Mouse (Mus musculus) forebrain, embryonic 14.5 days (tissue): Measurements from ENCODE around the gene Zswim4. TPM values are rescaled to one million over a fixed set of nuclear protein-coding genes. Genes with fewer than 3 reads are reported as not detected.

Source experiments
- ATAC-seq: fragments of 200-750 bp; cut with Nextera tagmentation; 2 replicates; pipeline ENCODE4 v1.8.0; 2017; ENCODE audit warnings: mild to moderate bottlenecking, moderate library complexity
- DNase-seq: peaks from one replicate; pipeline ENCODE4 v3.0.0-alpha.2; 2015; ENCODE audit warnings: low spot score
- H3K27ac ChIP-seq: fragments of 300-500 bp; sonication (generic); 2 replicates; pipeline ENCODE4 v1.5.1; 2014; ENCODE audit warnings: low read depth, mild to moderate bottlenecking, control low read depth, low read length, moderate library complexity
- H3K27me3 ChIP-seq: fragments of 300-500 bp; sonication (generic); replicated peaks from 2 replicates; pipeline ENCODE4 v1.6.1; 2014; ENCODE audit warnings: low read length, control low read depth, mixed read lengths; ENCODE audit not compliant: control insufficient read depth, insufficient read depth
- H3K36me3 ChIP-seq: fragments of 300-500 bp; sonication (generic); 2 replicates; pipeline ENCODE4 v1.6.1; 2014; ENCODE audit warnings: low read length, control low read depth; ENCODE audit not compliant: control insufficient read depth, insufficient read depth
- H3K4me1 ChIP-seq: fragments of 300-500 bp; sonication (generic); 2 replicates; pipeline ENCODE4 v1.6.1; 2014; ENCODE audit warnings: antibody characterized with exemption, low read length, control low read depth; ENCODE audit not compliant: control insufficient read depth, insufficient read depth
- H3K4me2 ChIP-seq: fragments of 300-500 bp; sonication (generic); 2 replicates; pipeline ENCODE4 v1.6.1; 2014; ENCODE audit warnings: mild to moderate bottlenecking, control low read depth, low read length
- H3K4me3 ChIP-seq: fragments of 300-500 bp; sonication (generic); 2 replicates; pipeline ENCODE4 v1.5.1; 2014; ENCODE audit warnings: low read depth, low read length, control low read depth
- H3K9ac ChIP-seq: fragments of 300-500 bp; sonication (generic); 2 replicates; pipeline ENCODE4 v1.6.1; 2014; ENCODE audit warnings: mild to moderate bottlenecking, low read length, control low read depth, moderate library complexity
- H3K9me3 ChIP-seq: fragments of 300-500 bp; sonication (generic); replicated peaks from 2 replicates; pipeline ENCODE4 v1.6.1; 2016; ENCODE audit warnings: low read length, control low read depth, mixed read lengths; ENCODE audit not compliant: control insufficient read depth
- WGBS: fragments of 180-500 bp; shearing (Covaris S2); extraction: QIAGEN DNeasy Blood & Tissue Kit; methylation state at CpG from one replicate; pipeline ENCODE4 v1.1.7; 2014; 5-methylcytosine and 5-hydroxymethylcytosine counted together
- polyA plus RNA-seq: library from polyadenylated mRNA; unstranded; fragments of >200 nt; fragmentation: Nextera tagmentation; extraction: Ambion mirVana; gene quantifications from 2 replicates; pipeline ENCODE4 v1.2.1, GENCODE M21; 2014

Zswim4 gene
- polyA plus RNA-seq, 1 experiment from 2014 or later = 22.6 TPM

DNA sequence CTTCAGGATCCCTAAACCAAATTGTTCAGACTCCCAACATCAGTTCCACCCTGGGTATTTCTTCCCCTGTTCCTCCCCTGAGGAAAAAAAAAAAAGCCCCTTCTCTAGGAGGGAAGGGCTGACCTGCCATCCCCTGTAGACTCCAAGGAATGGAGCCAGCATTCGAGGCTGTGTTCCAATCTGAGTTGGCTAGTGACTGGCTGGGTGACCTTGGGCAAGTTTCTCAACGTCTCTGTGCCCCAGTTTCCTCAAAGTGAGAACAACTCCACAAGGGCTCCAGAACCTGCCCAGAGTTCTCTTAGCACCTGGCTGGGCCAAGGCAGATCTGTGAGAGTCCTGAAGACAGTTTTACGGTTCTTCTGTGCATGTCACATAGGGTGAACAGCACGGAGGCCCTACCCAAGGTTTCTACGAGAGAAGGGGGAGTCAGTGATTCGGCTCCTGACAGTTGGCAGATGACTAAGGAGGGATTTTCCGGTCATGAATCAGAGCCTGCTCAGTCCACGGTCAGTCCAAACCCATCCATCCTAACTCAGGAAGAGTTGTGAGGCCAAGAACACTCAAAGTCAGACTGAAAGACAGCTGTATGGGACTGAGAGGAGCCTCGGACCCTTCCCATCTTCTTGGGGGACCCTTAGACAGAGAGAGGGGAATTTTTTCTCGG lies 977 bp downstream of the Zswim4 start:
- H3K4me2 ChIP-seq = peak overlapping the region; percentile 91
- 0 out of 2 replicates have a peak overlapping the region, but pooled peaks have one; percentile 60 for H3K27ac ChIP-seq
- H3K27me3 ChIP-seq = no peaks in the 10 kb centered on the region
- peaks cover 42% of the 10 kb centered on the region for H3K36me3 ChIP-seq
- peak overlapping the region; percentile 97 for H3K9ac ChIP-seq
- no peaks in the 10 kb centered on the region for H3K9me3 ChIP-seq
- ATAC-seq (no peak), DNase-seq (no peak)
- peak overlapping the region; percentile 91 for H3K4me3 ChIP-seq
- WGBS = 37% methylated on average over 10 of the region's 10 CpGs
- H3K4me1 ChIP-seq = peaks cover 17% of the 10 kb centered on the region

DNA sequence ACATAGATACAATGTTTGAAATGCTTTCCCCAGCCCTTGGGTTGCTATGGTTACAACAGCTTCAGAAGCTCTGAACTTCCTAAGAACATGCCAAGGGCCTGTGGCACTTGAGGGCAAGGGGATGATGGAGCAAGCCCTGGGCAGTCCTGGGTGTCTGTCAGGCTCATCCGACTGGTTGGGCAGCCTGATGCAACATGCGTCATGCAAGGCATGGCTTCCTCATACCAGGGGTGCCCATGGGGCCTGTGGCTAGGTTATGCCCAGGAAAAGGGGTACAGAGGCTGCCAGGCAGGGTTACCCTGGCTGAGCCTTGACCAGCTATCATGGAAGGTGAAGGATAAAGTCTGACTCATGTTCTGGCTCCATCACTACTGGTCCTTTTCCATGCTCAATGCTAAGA lies 3.8 kb downstream of the Zswim4 start:
- peaks cover 69% of the 10 kb centered on the region for H3K36me3 ChIP-seq
- no peak overlapping the region for H3K9ac ChIP-seq
- no peaks in the 10 kb centered on the region for H3K27me3 ChIP-seq
- no peak overlapping the region for H3K27ac ChIP-seq
- no peaks in the 10 kb centered on the region for H3K9me3 ChIP-seq
- H3K4me1 ChIP-seq = peaks cover 17% of the 10 kb centered on the region
- no peak for DNase-seq
- WGBS = 87% methylated on average over 2 of the region's 2 CpGs
- ATAC-seq = no peak
- no peak overlapping the region for H3K4me2 ChIP-seq
- no peak overlapping the region for H3K4me3 ChIP-seq

DNA sequence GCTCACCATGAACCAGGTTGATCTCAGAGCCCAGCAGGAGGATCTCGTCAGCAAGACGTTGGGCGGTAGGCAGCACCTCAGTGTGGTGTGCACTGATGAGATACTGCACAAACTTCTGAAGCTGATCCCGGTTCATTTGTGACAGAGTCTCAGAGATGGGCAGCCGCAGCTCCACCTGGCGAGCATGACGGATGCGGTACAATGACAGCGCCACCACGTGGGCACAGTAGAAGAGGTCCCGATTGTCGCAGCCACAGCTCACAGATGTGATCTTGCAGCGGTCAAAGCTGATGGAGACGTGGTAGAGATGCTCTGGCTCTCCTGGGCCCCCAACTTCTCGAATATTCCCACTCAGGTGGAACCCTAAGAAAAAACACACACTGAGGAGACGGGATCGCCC lies 6.1 kb downstream of the Zswim4 start:
- Histone ChIP-seq H3K4me1 (peaks cover 8% of the 10 kb centered on the region), H3K4me3 (no peak overlapping the region), H3K36me3 (peaks cover 92% of the 10 kb centered on the region), H3K27me3 (no peaks in the 10 kb centered on the region), H3K9me3 (no peaks in the 10 kb centered on the region), H3K9ac (no peak overlapping the region), H3K4me2 (no peak overlapping the region), H3K27ac (no peak overlapping the region)
- WGBS = 74% methylated on average over 17 of the region's 17 CpGs
- ATAC-seq (no peak), DNase-seq (no peak)

GRCm38 (mm10) chr8:84223322-84224029 lies 13.4 kb downstream of the Zswim4 start:
- Histone ChIP-seq H3K9me3 (no peaks in the 10 kb centered on the region), H3K27ac (no peak overlapping the region), H3K4me1 (no peaks in the 10 kb centered on the region), H3K4me2 (no peak overlapping the region), H3K27me3 (no peaks in the 10 kb centered on the region), H3K36me3 (peaks cover 96% of the 10 kb centered on the region), H3K9ac (no peak overlapping the region), H3K4me3 (no peak overlapping the region)
- ATAC-seq = no peak
- DNase-seq = no peak
- WGBS = 75% methylated on average over 21 of the region's 21 CpGs

DNA sequence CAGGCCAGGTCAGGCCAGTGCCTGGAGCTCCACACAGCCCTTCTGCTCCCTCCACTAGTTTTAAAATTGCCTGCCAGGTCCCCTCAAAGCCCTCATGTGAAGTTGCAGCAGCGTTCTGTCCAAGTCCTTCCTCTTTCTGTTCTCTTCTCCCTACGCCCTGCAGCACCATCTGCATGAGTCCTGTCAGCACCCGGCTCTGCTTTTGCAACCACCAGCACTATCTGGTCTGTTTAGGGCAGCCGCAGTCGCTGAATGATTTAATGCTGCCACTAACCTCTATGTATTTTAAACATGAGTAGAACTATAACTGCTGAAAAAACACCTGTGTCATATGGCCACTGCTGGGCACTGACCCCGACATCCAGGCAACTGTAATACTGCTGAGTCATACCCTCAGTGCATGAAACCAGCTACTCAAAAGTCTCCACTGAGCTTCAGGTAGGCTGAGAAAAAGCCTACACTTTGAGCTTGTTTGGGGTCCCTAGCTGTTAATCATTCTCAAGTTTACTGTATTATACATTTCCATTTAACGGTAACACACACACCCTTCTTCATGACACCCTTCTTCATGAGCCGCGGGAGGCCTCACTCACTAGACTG lies 14.2 kb downstream of the Zswim4 start:
- H3K27me3 ChIP-seq = no peaks in the 10 kb centered on the region
- no peaks in the 10 kb centered on the region for H3K9me3 ChIP-seq
- no peak for DNase-seq
- no peak for ATAC-seq
- no peaks in the 10 kb centered on the region for H3K4me1 ChIP-seq
- H3K9ac ChIP-seq = no peak overlapping the region
- H3K27ac ChIP-seq = no peak overlapping the region
- 97% methylated on average over 9 of the region's 9 CpGs for WGBS
- peaks cover 96% of the 10 kb centered on the region for H3K36me3 ChIP-seq
- H3K4me2 ChIP-seq = no peak overlapping the region
- no peak overlapping the region for H3K4me3 ChIP-seq

- peaks cover 96% of the 10 kb centered on the region for H3K36me3 ChIP-seq
- H3K4me2 ChIP-seq = no peak overlapping the region
- no peaks in the 10 kb centered on the region for H3K9me3 ChIP-seq
- no peak overlapping the region for H3K27ac ChIP-seq
- no peak overlapping the region for H3K4me3 ChIP-seq
- ATAC-seq (no peak), DNase-seq (no peak)
- H3K9ac ChIP-seq = no peak overlapping the region
- WGBS = 91% methylated on average over 7 of the region's 7 CpGs
- H3K27me3 ChIP-seq = no peaks in the 10 kb centered on the region
- H3K4me1 ChIP-seq = no peaks in the 10 kb centered on the region
Measured at GRCm38 (mm10) chr8:84220105-84220504, 16.8 kb downstream of the Zswim4 start.

GRCm38 (mm10) chr8:84218143-84218542 lies 18.7 kb downstream of the Zswim4 start:
- Histone ChIP-seq H3K27ac (no peak overlapping the region), H3K9ac (no peak overlapping the region), H3K4me1 (no peaks in the 10 kb centered on the region), H3K9me3 (no peaks in the 10 kb centered on the region), H3K4me3 (no peak overlapping the region), H3K4me2 (no peak overlapping the region), H3K27me3 (no peaks in the 10 kb centered on the region), H3K36me3 (peaks cover 95% of the 10 kb centered on the region)
- ATAC-seq = no peak
- WGBS = 95% methylated on average over 5 of the region's 5 CpGs
- DNase-seq = no peak

- Histone ChIP-seq H3K4me2 (no peak overlapping the region), H3K4me3 (no peak overlapping the region), H3K4me1 (no peaks in the 10 kb centered on the region), H3K9me3 (no peaks in the 10 kb centered on the region), H3K36me3 (peaks cover 95% of the 10 kb centered on the region), H3K9ac (no peak overlapping the region), H3K27me3 (no peaks in the 10 kb centered on the region), H3K27ac (no peak overlapping the region)
- DNase-seq = no peak
- 93% methylated on average over 11 of the region's 11 CpGs for WGBS
- no peak for ATAC-seq
Measured at GRCm38 (mm10) chr8:84217206-84217605, 19.6 kb downstream of the Zswim4 start.

DNA sequence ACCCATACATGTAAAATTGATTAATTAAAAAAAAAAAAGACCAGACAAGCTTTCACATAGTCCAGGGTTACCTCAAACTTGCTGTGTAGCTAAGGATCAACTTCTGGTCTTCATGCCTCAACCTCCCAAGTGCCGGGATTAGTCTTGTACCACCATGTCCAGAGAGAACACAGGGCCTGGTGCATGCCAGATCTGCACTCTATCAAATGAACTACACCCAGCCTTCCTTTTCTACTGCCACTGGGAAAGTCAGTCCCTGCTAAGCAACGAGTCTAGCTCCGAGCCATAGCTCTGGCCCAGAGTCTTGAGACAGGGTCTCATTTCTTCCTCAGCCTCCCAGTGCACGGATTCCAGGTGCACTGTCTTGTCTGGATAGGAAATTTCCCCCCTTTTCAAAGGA lies 23.6 kb downstream of the Zswim4 start:
- Histone ChIP-seq H3K4me2 (no peak overlapping the region), H3K4me1 (peaks cover 10% of the 10 kb centered on the region), H3K27me3 (no peaks in the 10 kb centered on the region), H3K9ac (no peak overlapping the region), H3K36me3 (peaks cover 93% of the 10 kb centered on the region), H3K4me3 (no peak overlapping the region), H3K9me3 (no peaks in the 10 kb centered on the region), H3K27ac (no peak overlapping the region)
- WGBS = 88% methylated on average over 4 of the region's 4 CpGs
- no peak for ATAC-seq
- no peak for DNase-seq
